Mouse (Mus musculus): ENCODE results near the gene Gm14408.
"Not testable (repeated sequence)": the region's sequence is repeated elsewhere in the genome, so short reads cannot be mapped to it uniquely, and the experiment has no call there.

The Gm14408 gene

GRCm38 (mm10) chr2:176830840-176831239 lies at the start of gene Gm14408:
Gene Gm14408, plus strand, starts transcription at chr2:176831140.
- not testable (repeated sequence) for DNase-seq

GRCm38 (mm10) chr2:176798312-176798711 lies 32.6 kb upstream of the Gm14408 start, which contains the start of gene Gm14295:
Gene Gm14295, plus strand, starts transcription at chr2:176798612.
- not testable (repeated sequence) for DNase-seq

GRCm38 (mm10) chr2:176798785-176799184 lies 32.2 kb upstream of the Gm14408 start:
- DNase-seq = peak; percentile 0

Measured in cerebellum, adult 8-10 months (tissue).